Mouse (Mus musculus): ENCODE results near the gene Hipk1. TPM values are rescaled to one million over a fixed set of nuclear protein-coding genes. Genes with fewer than 3 reads are reported as not detected.
"Not testable (repeated sequence)": the region's sequence is repeated elsewhere in the genome, so short reads cannot be mapped to it uniquely, and the experiment has no call there.

Hipk1 gene
- 9.8 and 10.2 TPM in 2 replicates for polyA plus RNA-seq (2015; fragmentation: Nextera tagmentation; extraction: Ambion mirVana)

DNA sequence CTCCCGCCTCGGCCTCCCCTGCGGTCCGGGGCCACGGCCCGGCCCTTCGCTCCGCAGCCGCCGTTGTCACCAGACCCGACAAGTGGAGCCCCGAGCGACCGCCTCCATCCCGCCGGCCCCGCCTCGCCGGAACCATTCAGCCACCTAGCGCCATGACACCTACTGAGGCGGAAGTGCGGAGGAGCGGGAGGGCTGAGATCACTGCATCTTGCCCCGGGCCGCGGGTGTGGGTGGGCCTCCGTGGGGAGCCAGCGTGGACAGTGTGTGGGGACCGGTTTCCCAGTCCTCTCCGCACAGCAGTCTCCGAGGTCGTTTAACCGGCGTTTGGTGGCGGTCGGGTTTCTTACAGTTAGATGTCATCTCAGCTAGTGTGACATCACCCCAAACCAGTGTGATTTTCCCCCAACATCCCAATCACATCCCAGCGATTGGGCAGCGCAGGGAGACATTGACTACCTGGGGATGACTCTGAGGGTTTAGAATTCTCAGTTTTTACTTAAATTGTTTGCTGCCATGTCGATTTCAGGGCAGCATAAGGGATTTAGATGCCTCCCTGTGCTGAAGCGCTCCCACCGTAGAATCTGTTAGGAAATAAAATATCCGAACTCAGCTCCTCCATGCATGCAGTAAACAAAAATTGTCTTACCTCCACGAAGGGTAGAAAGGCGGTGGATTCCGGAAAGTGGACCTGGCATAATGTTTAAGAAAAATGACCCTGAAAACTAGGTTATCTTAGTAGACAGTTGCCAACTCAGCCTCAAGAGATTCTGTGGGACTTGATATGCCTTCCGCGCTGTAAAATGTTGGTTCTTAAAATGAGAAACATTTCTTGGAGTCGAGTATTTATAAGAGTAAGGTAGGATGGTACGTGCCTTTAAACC is at the start of gene Hipk1:
TSS of gene Hipk1 (minus strand) at position 334 of the 881 bp plus-strand sequence.
- peak within 1 kb of the TSS; percentile 91 for H3K27ac ChIP-seq
- no peak for TF ChIP-seq CTCF (IDR thresholded peaks at IDR 0.05; ENCODE audit: low read depth)
- peak within 1 kb of the TSS; percentile 97 for H3K9ac ChIP-seq (ENCODE audit: low read depth, low read length)
- peak; percentile 96 for ATAC-seq (replicated peaks; ENCODE audit: low FRiP score, low read depth)
- 11% methylated on average over 43 of the region's 49 CpGs for WGBS
- H3K4me1 ChIP-seq (replicated peaks; ENCODE audit: insufficient read depth, low read length), result 0 out of 2 replicates have a peak, but pooled peaks cover 8% of the 10 kb centered on the region
- H3K9me3 ChIP-seq (replicated peaks; ENCODE audit: low read length), result no peaks in the 10 kb centered on the region
- H3K27me3 ChIP-seq (ENCODE audit: insufficient read depth, low read length), result no peaks in the 10 kb centered on the region
- DNase-seq (ENCODE audit: low spot score), result peak; percentile 97
- H3K36me3 ChIP-seq (ENCODE audit: insufficient read depth, low read length), result no peaks in the 10 kb centered on the region
- peak within 1 kb of the TSS; percentile 66 for H3K4me2 ChIP-seq (ENCODE audit: low read length)
- peak within 1 kb of the TSS; percentile 97 for H3K4me3 ChIP-seq (replicated peaks; ENCODE audit: low read depth, low read length)

DNA sequence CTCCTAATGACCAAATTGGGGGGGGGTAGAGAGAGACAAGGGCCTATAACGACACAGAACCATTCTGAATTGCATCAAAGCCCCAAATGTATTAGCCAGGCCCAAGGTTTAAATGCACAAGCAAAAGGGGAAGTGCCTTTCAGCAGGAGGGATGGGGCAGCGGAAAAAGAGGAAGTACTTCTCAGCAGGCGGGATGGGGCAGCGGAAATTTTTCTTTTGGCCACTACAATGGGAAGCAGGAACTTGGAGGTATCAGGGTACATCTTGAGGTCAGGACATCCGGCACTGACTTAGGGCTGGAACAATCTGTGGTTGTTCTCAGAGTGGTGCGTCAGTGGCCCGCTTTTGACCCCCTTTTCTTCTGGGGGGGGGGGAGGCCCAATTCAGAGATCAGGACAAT is 49.6 kb upstream of the Hipk1 start:
- H3K9ac ChIP-seq (ENCODE audit: low read depth, low read length); H3K4me2 ChIP-seq (ENCODE audit: low read length); H3K4me3 ChIP-seq (replicated peaks; ENCODE audit: low read depth, low read length); H3K4me1 ChIP-seq (replicated peaks; ENCODE audit: insufficient read depth, low read length); ATAC-seq (replicated peaks; ENCODE audit: low FRiP score, low read depth); H3K27me3 ChIP-seq (ENCODE audit: insufficient read depth, low read length); H3K27ac ChIP-seq; H3K9me3 ChIP-seq (replicated peaks; ENCODE audit: low read length); DNase-seq (ENCODE audit: low spot score); H3K36me3 ChIP-seq (ENCODE audit: insufficient read depth, low read length): not testable (repeated sequence)
- WGBS, result 94% methylated on average over 7 of the region's 7 CpGs

DNA sequence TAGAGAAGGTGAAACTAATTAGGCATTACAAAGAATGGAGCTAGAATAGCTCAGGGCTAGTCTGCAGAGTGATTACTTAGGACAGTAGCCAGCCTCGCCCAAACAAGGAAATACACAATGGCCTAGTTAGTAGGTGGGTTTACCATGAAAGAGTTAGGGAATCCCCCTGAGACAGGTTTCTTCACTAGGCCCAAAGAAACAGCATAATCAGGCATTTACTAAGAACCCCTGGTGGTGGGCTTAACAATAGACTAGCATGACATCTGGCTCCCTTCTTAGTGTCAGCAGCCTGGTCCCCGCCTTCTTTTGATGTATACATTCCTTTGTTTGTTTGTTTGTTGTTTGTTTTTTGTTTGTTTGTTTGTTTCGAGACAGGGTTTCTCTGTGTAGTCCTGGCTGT is 48.8 kb upstream of the Hipk1 start:
- not testable (repeated sequence) for DNase-seq (ENCODE audit: low spot score); H3K9ac ChIP-seq (ENCODE audit: low read depth, low read length)
- 96% methylated on average over 3 of the region's 3 CpGs for WGBS

DNA sequence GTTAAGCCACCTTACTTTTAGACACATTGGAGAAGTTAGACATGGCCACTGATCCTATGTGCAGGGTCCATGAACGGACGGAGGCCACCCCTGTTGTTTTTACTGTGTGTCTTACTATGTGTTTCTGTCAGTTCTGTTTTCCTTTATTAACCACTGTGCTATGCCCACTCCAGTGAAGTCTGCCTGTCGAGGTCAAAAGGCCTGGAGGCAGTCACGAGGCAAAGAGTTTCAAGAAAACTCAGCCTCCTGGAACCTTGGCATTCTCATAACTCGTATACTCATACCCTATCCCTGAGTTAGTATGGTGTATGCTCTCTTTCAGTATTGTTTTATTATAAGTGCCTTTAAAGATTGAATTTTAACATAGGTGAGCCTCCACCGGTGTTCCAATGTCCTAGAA is 48.3 kb upstream of the Hipk1 start:
- no peaks in the 10 kb centered on the region; the same call in 1 of the 2 replicates for H3K9me3 ChIP-seq (replicated peaks; ENCODE audit: low read length)
- H3K4me3 ChIP-seq (replicated peaks; ENCODE audit: low read depth, low read length), result no peak overlapping the region
- H3K27me3 ChIP-seq (ENCODE audit: insufficient read depth, low read length), result no peaks in the 10 kb centered on the region
- WGBS, result 83% methylated on average over 6 of the region's 6 CpGs
- DNase-seq (ENCODE audit: low spot score) (no peak), ATAC-seq (replicated peaks; ENCODE audit: low FRiP score, low read depth) (no peak)
- H3K36me3 ChIP-seq (ENCODE audit: insufficient read depth, low read length), result no peaks in the 10 kb centered on the region
- no peaks in the 10 kb centered on the region for H3K4me1 ChIP-seq (replicated peaks; ENCODE audit: insufficient read depth, low read length)
- no peak overlapping the region for H3K27ac ChIP-seq
- H3K9ac ChIP-seq (ENCODE audit: low read depth, low read length), result no peak overlapping the region
- TF ChIP-seq CTCF (IDR thresholded peaks at IDR 0.05; ENCODE audit: low read depth), result no peak
- H3K4me2 ChIP-seq (ENCODE audit: low read length), result no peak overlapping the region

More for the DNA sequence above, 48.8 kb upstream of the Hipk1 start:
- H3K4me1 ChIP-seq (replicated peaks; ENCODE audit: insufficient read depth, low read length); H3K27me3 ChIP-seq (ENCODE audit: insufficient read depth, low read length); H3K4me2 ChIP-seq (ENCODE audit: low read length); H3K4me3 ChIP-seq (replicated peaks; ENCODE audit: low read depth, low read length); H3K36me3 ChIP-seq (ENCODE audit: insufficient read depth, low read length); H3K27ac ChIP-seq; H3K9me3 ChIP-seq (replicated peaks; ENCODE audit: low read length); ATAC-seq (replicated peaks; ENCODE audit: low FRiP score, low read depth): not testable (repeated sequence)

DNA sequence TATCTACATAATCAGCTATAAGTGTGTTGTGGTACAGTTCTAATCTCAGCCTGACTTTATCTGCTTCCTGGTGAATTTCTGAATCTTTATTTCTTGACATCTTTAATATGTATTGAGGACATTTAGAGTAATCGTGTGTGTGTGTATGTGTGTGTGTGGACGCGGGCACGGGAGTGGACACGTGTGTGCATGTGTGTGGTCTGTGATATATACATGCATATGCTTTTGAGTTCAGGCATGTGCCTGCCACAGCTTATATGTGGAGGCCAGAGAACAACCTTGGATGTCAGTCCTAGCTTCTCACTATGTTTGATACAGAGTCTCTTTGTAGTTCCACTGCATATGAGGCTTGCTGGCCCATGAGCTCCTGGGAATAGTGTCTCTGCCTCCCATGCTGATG is 45.1 kb upstream of the Hipk1 start:
- no peak overlapping the region for H3K9ac ChIP-seq (ENCODE audit: low read depth, low read length)
- H3K27me3 ChIP-seq (ENCODE audit: insufficient read depth, low read length), result no peaks in the 10 kb centered on the region
- DNase-seq (ENCODE audit: low spot score), result no peak
- TF ChIP-seq CTCF (IDR thresholded peaks at IDR 0.05; ENCODE audit: low read depth), result no peak
- H3K4me1 ChIP-seq (replicated peaks; ENCODE audit: insufficient read depth, low read length), result no peaks in the 10 kb centered on the region
- H3K36me3 ChIP-seq (ENCODE audit: insufficient read depth, low read length), result no peaks in the 10 kb centered on the region
- no peak overlapping the region for H3K4me2 ChIP-seq (ENCODE audit: low read length)
- no peak overlapping the region for H3K27ac ChIP-seq
- no peak for ATAC-seq (replicated peaks; ENCODE audit: low FRiP score, low read depth)
- H3K9me3 ChIP-seq (replicated peaks; ENCODE audit: low read length), result no peaks in the 10 kb centered on the region
- no peak overlapping the region for H3K4me3 ChIP-seq (replicated peaks; ENCODE audit: low read depth, low read length)
- WGBS, result 96% methylated on average over 5 of the region's 5 CpGs

DNA sequence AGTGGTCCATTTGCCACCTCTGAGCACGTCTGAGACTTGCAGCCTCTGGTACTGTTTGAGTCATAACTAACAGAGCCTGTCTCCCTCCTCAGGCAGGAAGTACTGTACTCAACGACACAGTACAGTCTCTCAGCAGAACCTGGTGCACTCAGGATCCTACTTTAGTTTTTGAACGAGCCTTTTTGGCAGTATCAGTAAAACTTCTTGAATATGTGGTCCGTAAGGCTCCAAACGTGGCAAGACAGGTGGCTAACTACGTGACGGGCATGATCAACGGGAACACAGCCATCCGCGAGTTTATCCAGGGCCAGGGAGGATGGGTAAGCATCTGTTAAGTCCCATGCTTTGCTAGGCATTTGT is 44.6 kb upstream of the Hipk1 start:
- Histone ChIP-seq H3K9ac (ENCODE audit: low read depth, low read length) (no peak overlapping the region), H3K4me3 (replicated peaks; ENCODE audit: low read depth, low read length) (no peak overlapping the region), H3K36me3 (ENCODE audit: insufficient read depth, low read length) (no peaks in the 10 kb centered on the region), H3K27ac (no peak overlapping the region), H3K9me3 (replicated peaks; ENCODE audit: low read length) (no peaks in the 10 kb centered on the region), H3K4me1 (replicated peaks; ENCODE audit: insufficient read depth, low read length) (no peaks in the 10 kb centered on the region), H3K27me3 (ENCODE audit: insufficient read depth, low read length) (no peaks in the 10 kb centered on the region), H3K4me2 (ENCODE audit: low read length) (no peak overlapping the region)
- 75% methylated on average over 10 of the region's 10 CpGs for WGBS
- DNase-seq (ENCODE audit: low spot score), result no peak
- no peak for ATAC-seq (replicated peaks; ENCODE audit: low FRiP score, low read depth)
- no peak for TF ChIP-seq CTCF (IDR thresholded peaks at IDR 0.05; ENCODE audit: low read depth)
